Mouse (Mus musculus): Measurements from ENCODE around the gene Prdm2. TPM values are rescaled to one million over a fixed set of nuclear protein-coding genes. Genes with fewer than 3 reads are reported as not detected.

Gene Prdm2
- polyA plus RNA-seq, 1 experiment: 26.5 TPM

DNA sequence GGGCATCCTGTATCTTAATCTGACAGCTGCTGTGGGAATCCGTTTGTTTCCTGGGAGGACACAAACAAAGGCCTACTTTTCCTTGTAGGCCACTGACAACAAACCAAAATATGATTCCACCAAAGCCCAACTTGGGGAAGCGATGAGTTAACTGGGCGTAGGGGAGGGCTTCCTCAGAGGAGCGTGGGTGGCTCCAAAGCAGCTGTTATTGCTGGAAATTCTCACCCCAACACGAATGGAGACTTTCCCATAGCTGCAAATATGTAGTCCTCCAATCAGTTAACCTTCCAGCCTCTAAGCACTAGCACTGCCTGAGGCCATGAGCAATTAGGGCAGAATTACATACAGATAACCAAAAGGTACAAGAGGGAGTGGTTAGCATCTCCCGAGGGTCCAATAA lies 112.6 kb downstream of the Prdm2 start:
- WGBS: 64% methylated on average over 6 of the region's 6 CpGs
- peaks cover 8% of the 10 kb centered on the region for H3K4me1 ChIP-seq (replicated peaks; ENCODE audit: control insufficient read depth, insufficient read depth, low read length)
- no peaks in the 10 kb centered on the region for H3K36me3 ChIP-seq (ENCODE audit: control insufficient read depth, insufficient read depth, low read length)
- no peak for DNase-seq
- no peaks in the 10 kb centered on the region for H3K27me3 ChIP-seq (ENCODE audit: control insufficient read depth, insufficient read depth, low read length)
- H3K4me3 ChIP-seq (ENCODE audit: control insufficient read depth, insufficient read depth, low read length): no peak overlapping the region
- TF ChIP-seq POLR2A (IDR thresholded peaks at IDR 0.05; ENCODE audit: control insufficient read depth, extremely low read depth, insufficient read depth, low read length, poor library complexity) (no peak), CTCF (IDR thresholded peaks at IDR 0.05; ENCODE audit: borderline replicate concordance, control insufficient read depth, extremely low read depth, insufficient read depth, low read length, poor library complexity) (no peak)
- H3K27ac ChIP-seq (ENCODE audit: control insufficient read depth, insufficient read depth, low read length): no peak overlapping the region

DNA sequence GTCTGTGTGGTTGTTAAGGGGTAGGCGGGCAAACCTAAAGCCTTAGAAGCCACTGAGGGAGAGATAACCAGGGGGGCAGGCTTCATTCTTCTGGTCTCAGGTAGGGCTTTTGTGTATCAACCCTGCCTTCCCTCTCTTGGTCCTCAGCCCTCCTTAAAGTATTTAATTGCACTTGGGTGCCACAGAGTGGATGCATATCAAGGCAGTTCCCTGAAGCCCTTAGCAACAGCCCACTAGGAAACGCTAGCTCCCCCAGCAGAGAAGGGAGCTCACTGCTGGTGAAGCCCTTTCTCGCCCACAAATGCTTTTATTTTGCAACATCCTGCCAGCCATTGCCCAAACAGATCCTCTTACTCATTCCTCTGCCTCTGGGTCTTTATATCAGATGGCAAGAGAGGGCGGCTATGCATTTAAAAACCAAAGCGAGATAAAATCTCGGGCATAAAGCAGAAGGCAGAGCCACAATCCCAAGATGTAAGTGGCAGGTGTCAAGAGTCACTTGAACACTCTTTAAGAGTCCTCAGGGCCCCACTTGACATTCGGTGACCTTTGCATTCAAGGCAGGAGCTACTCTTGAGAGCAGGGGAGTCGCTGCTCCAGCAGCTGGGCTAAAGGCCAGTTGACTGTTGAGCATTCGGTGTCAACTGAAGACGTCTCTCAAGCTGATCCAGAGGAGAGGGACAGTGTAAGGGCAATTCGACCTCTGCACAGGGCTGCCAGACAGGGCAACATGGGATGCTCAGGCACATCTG lies 113.3 kb downstream of the Prdm2 start:
- H3K27ac ChIP-seq (ENCODE audit: control insufficient read depth, insufficient read depth, low read length): no peak overlapping the region
- TF ChIP-seq CTCF (IDR thresholded peaks at IDR 0.05; ENCODE audit: borderline replicate concordance, control insufficient read depth, extremely low read depth, insufficient read depth, low read length, poor library complexity): no peak
- no peak for TF ChIP-seq POLR2A (IDR thresholded peaks at IDR 0.05; ENCODE audit: control insufficient read depth, extremely low read depth, insufficient read depth, low read length, poor library complexity)
- H3K4me1 ChIP-seq (replicated peaks; ENCODE audit: control insufficient read depth, insufficient read depth, low read length): peaks cover 8% of the 10 kb centered on the region
- no peaks in the 10 kb centered on the region for H3K36me3 ChIP-seq (ENCODE audit: control insufficient read depth, insufficient read depth, low read length)
- WGBS: 19% methylated on average over 11 of the region's 11 CpGs
- DNase-seq: no peak
- H3K4me3 ChIP-seq (ENCODE audit: control insufficient read depth, insufficient read depth, low read length): no peak overlapping the region
- no peaks in the 10 kb centered on the region for H3K27me3 ChIP-seq (ENCODE audit: control insufficient read depth, insufficient read depth, low read length)

DNA sequence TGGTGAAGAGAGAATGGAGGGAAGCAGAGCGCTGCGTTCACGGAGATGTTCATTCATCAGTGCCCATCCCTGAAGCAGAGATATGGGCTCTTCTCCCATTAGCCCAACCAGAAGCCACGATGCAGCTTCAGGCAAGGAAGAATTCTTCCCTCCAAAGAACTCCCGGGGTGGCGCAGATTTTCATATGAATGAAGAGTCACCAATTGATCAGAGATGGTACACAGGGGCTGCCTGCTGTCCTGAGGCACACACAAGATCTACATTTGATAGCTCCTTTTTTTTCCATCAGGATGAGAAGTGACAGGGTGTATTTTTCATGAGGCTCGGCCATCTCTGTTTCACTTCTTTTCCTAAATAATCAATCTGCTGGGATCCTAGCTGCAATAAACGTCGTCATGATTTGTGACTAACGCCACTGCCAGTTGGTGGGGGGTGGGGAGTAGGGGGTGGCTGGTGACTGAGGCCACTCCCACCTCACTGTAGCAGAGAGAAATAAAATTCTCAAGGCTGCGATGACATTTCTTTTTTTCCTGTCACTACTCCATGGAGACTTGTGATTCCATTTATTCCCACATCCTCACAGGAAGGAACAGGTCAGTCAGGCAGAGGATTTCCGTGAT lies 120.6 kb downstream of the Prdm2 start:
- Histone ChIP-seq H3K27me3 (ENCODE audit: control insufficient read depth, insufficient read depth, low read length) (no peaks in the 10 kb centered on the region), H3K4me1 (replicated peaks; ENCODE audit: control insufficient read depth, insufficient read depth, low read length) (no peaks in the 10 kb centered on the region), H3K36me3 (ENCODE audit: control insufficient read depth, insufficient read depth, low read length) (no peaks in the 10 kb centered on the region), H3K4me3 (ENCODE audit: control insufficient read depth, insufficient read depth, low read length) (no peak overlapping the region), H3K27ac (ENCODE audit: control insufficient read depth, insufficient read depth, low read length) (no peak overlapping the region)
- 71% methylated on average over 12 of the region's 12 CpGs for WGBS
- TF ChIP-seq CTCF (IDR thresholded peaks at IDR 0.05; ENCODE audit: borderline replicate concordance, control insufficient read depth, extremely low read depth, insufficient read depth, low read length, poor library complexity): no peak
- no peak for TF ChIP-seq POLR2A (IDR thresholded peaks at IDR 0.05; ENCODE audit: control insufficient read depth, extremely low read depth, insufficient read depth, low read length, poor library complexity)
- DNase-seq: no peak

DNA sequence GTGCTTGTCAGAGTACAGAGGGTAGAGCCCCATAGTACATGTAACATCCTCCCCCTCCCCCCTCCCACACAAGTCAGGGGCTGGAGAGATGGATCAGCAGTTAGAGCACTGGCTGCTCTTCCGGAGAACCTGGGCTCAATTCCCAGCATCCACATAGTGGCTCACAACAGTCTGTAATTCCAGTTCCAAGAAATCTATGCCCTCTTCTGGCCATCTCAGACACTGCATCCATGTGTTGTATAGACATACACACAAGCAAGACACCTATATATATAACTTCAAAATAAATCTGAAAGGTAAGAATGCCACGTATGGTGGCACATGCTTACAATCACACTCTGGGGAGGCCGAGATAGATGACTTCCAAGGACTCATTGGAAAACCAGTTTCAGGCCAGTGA lies 122.2 kb downstream of the Prdm2 start:
- Histone ChIP-seq H3K4me3 (ENCODE audit: control insufficient read depth, insufficient read depth, low read length) (no peak overlapping the region), H3K27ac (ENCODE audit: control insufficient read depth, insufficient read depth, low read length) (no peak overlapping the region), H3K4me1 (replicated peaks; ENCODE audit: control insufficient read depth, insufficient read depth, low read length) (no peaks in the 10 kb centered on the region), H3K27me3 (ENCODE audit: control insufficient read depth, insufficient read depth, low read length) (no peaks in the 10 kb centered on the region), H3K36me3 (ENCODE audit: control insufficient read depth, insufficient read depth, low read length) (no peaks in the 10 kb centered on the region)
- WGBS: 98% methylated on average over 3 of the region's 3 CpGs
- TF ChIP-seq POLR2A (IDR thresholded peaks at IDR 0.05; ENCODE audit: control insufficient read depth, extremely low read depth, insufficient read depth, low read length, poor library complexity): no peak
- TF ChIP-seq CTCF (IDR thresholded peaks at IDR 0.05; ENCODE audit: borderline replicate concordance, control insufficient read depth, extremely low read depth, insufficient read depth, low read length, poor library complexity): no peak
- DNase-seq: no peak

DNA sequence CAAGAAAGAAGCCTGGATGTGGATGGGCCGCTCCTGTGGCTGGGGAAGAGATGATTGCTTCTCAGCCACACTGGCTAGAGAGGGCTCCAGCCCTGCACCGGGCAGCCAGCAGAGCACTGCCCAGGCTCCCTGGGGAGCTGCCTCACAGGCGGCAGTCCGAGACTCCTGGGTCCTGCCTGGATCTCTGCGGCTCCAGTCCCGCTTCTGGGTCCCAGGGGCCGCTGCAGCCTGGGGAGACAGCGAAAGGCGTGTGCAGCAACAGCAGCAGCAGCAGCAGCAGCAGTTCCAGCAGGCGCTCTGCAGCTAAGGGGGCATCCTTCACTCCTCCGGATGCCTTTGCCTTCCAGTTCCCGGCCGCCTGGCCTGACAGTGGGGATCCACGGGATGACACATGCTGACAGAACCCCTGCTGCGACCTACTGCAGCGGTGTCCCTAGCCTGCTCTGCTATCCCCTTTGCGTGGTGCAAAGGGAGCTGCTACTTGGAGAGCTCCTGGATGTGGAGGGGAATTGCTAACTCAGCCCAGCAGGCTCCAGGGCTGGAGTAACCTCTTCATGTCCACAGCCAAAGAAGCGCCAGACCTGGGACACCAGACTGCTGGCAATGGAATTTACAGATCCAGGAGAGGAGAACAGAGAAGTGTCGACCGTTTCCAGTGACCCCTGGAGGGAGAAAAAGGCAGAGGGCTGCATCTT lies 138.6 kb downstream of the Prdm2 start:
- TF ChIP-seq CTCF (IDR thresholded peaks at IDR 0.05; ENCODE audit: borderline replicate concordance, control insufficient read depth, extremely low read depth, insufficient read depth, low read length, poor library complexity) (0 out of 2 replicates have a peak, but pooled peaks have one; percentile 20), POLR2A (IDR thresholded peaks at IDR 0.05; ENCODE audit: control insufficient read depth, extremely low read depth, insufficient read depth, low read length, poor library complexity) (no peak)
- Histone ChIP-seq H3K27ac (ENCODE audit: control insufficient read depth, insufficient read depth, low read length) (no peak overlapping the region), H3K4me1 (replicated peaks; ENCODE audit: control insufficient read depth, insufficient read depth, low read length) (no peaks in the 10 kb centered on the region), H3K36me3 (ENCODE audit: control insufficient read depth, insufficient read depth, low read length) (no peaks in the 10 kb centered on the region), H3K27me3 (ENCODE audit: control insufficient read depth, insufficient read depth, low read length) (no peaks in the 10 kb centered on the region; the same call in 1 of the 2 replicates), H3K4me3 (ENCODE audit: control insufficient read depth, insufficient read depth, low read length) (no peak overlapping the region)
- DNase-seq: no peak
- WGBS: 19% methylated on average over 20 of the region's 20 CpGs

DNA sequence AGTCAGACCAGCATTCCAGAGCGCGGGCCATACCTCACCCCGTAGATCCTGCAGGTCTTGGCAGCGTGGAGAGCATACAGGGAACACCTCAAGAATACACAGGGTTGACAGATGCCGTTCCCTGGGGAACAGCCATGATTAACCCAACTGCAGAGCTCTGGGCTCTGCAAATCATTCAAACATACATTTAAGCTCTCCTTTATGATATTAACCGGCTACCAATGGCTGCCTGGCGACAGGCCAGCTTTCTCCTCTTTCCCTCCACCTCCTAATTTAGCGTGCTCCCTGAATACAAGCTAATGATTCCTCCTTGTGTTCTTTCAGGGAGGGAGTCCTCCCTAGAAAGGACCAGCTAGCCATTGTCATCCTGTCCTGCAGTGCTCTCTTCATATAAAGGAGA lies 141.0 kb downstream of the Prdm2 start:
- H3K27ac ChIP-seq (ENCODE audit: control insufficient read depth, insufficient read depth, low read length): no peak overlapping the region
- WGBS: 82% methylated on average over 8 of the region's 8 CpGs
- TF ChIP-seq CTCF (IDR thresholded peaks at IDR 0.05; ENCODE audit: borderline replicate concordance, control insufficient read depth, extremely low read depth, insufficient read depth, low read length, poor library complexity) (no peak), POLR2A (IDR thresholded peaks at IDR 0.05; ENCODE audit: control insufficient read depth, extremely low read depth, insufficient read depth, low read length, poor library complexity) (no peak)
- no peak overlapping the region for H3K4me3 ChIP-seq (ENCODE audit: control insufficient read depth, insufficient read depth, low read length)
- no peak for DNase-seq
- H3K4me1 ChIP-seq (replicated peaks; ENCODE audit: control insufficient read depth, insufficient read depth, low read length): no peaks in the 10 kb centered on the region
- no peaks in the 10 kb centered on the region for H3K36me3 ChIP-seq (ENCODE audit: control insufficient read depth, insufficient read depth, low read length)
- H3K27me3 ChIP-seq (ENCODE audit: control insufficient read depth, insufficient read depth, low read length): no peaks in the 10 kb centered on the region; the same call in 1 of the 2 replicates
